Mouse (Mus musculus): ENCODE data around the gene Mgst2. TPM values are rescaled to one million over a fixed set of nuclear protein-coding genes. Genes with fewer than 3 reads are reported as not detected.

Gene Mgst2
- polyA plus RNA-seq, 1 experiment from 2014 or later, result 2.5 TPM

GRCm38 (mm10) chr3:51636700-51637099, 23.5 kb upstream of the Mgst2 start:
- 77% methylated on average over 20 of the region's 20 CpGs for WGBS
- no peak overlapping the region for H3K4me2 ChIP-seq

GRCm38 (mm10) chr3:51637326-51637725, 22.8 kb upstream of the Mgst2 start:
- Histone ChIP-seq H3K4me3 (no peak overlapping the region), H3K27ac (ENCODE audit: poor library complexity, severe bottlenecking) (no peak overlapping the region), H3K4me1 (replicated peaks) (0 out of 2 replicates have a peak, but pooled peaks cover under 1% of the 10 kb centered on the region), H3K9me3 (replicated peaks) (peaks cover 4% of the 10 kb centered on the region; the same call in 1 of the 2 replicates), H3K9ac (no peak overlapping the region), H3K27me3 (replicated peaks) (no peaks in the 10 kb centered on the region), H3K36me3 (no peaks in the 10 kb centered on the region), H3K4me2 (no peak overlapping the region)
- WGBS, result 92% methylated on average over 6 of the region's 6 CpGs
- ATAC-seq (ENCODE audit: insufficient number of reproducible peaks, low FRiP score), result no peak

More at GRCm38 (mm10) chr3:51636700-51637099, 23.5 kb upstream of the Mgst2 start:
- peaks cover 6% of the 10 kb centered on the region for H3K9me3 ChIP-seq (replicated peaks)
- H3K27me3 ChIP-seq (replicated peaks), result no peaks in the 10 kb centered on the region
- ATAC-seq (ENCODE audit: insufficient number of reproducible peaks, low FRiP score), result peak; percentile 18; the same call in 1 of the 2 replicates
- no peaks in the 10 kb centered on the region for H3K36me3 ChIP-seq
- no peak overlapping the region for H3K4me3 ChIP-seq
- no peaks in the 10 kb centered on the region for H3K4me1 ChIP-seq (replicated peaks)
- no peak overlapping the region for H3K27ac ChIP-seq (ENCODE audit: poor library complexity, severe bottlenecking)
- H3K9ac ChIP-seq, result no peak overlapping the region

GRCm38 (mm10) chr3:51638260-51638659, 21.9 kb upstream of the Mgst2 start:
- Histone ChIP-seq H3K9ac (no peak overlapping the region), H3K4me1 (replicated peaks) (peaks cover 4% of the 10 kb centered on the region), H3K27me3 (replicated peaks) (no peaks in the 10 kb centered on the region), H3K36me3 (no peaks in the 10 kb centered on the region), H3K4me2 (no peak overlapping the region), H3K27ac (ENCODE audit: poor library complexity, severe bottlenecking) (no peak overlapping the region), H3K4me3 (no peak overlapping the region), H3K9me3 (replicated peaks) (peaks cover 4% of the 10 kb centered on the region; the same call in 1 of the 2 replicates)
- no peak for ATAC-seq (ENCODE audit: insufficient number of reproducible peaks, low FRiP score)
- WGBS, result 82% methylated on average over 6 of the region's 6 CpGs

GRCm38 (mm10) chr3:51645484-51645883, 14.7 kb upstream of the Mgst2 start:
- 82% methylated on average over 6 of the region's 6 CpGs for WGBS
- peaks cover 12% of the 10 kb centered on the region for H3K9me3 ChIP-seq (replicated peaks)
- no peak overlapping the region for H3K4me3 ChIP-seq
- no peaks in the 10 kb centered on the region for H3K36me3 ChIP-seq
- peaks cover 42% of the 10 kb centered on the region for H3K4me1 ChIP-seq (replicated peaks)
- H3K27me3 ChIP-seq (replicated peaks), result no peaks in the 10 kb centered on the region
- no peak for ATAC-seq (ENCODE audit: insufficient number of reproducible peaks, low FRiP score)
- no peak overlapping the region for H3K9ac ChIP-seq
- H3K4me2 ChIP-seq, result no peak overlapping the region
- no peak overlapping the region for H3K27ac ChIP-seq (ENCODE audit: poor library complexity, severe bottlenecking)

GRCm38 (mm10) chr3:51646301-51646700, 13.9 kb upstream of the Mgst2 start:
- H3K9me3 ChIP-seq (replicated peaks), result peaks cover 12% of the 10 kb centered on the region
- H3K4me1 ChIP-seq (replicated peaks), result peaks cover 43% of the 10 kb centered on the region
- H3K4me2 ChIP-seq, result peak overlapping the region; percentile 29
- ATAC-seq (ENCODE audit: insufficient number of reproducible peaks, low FRiP score), result no peak
- H3K27ac ChIP-seq (ENCODE audit: poor library complexity, severe bottlenecking), result no peak overlapping the region
- no peaks in the 10 kb centered on the region for H3K36me3 ChIP-seq
- H3K4me3 ChIP-seq, result no peak overlapping the region
- H3K9ac ChIP-seq, result no peak overlapping the region
- WGBS, result 23% methylated on average over 10 of the region's 10 CpGs
- H3K27me3 ChIP-seq (replicated peaks), result no peaks in the 10 kb centered on the region

GRCm38 (mm10) chr3:51647356-51647755, 12.8 kb upstream of the Mgst2 start:
- Histone ChIP-seq H3K9ac (no peak overlapping the region), H3K4me3 (no peak overlapping the region), H3K27ac (ENCODE audit: poor library complexity, severe bottlenecking) (no peak overlapping the region), H3K36me3 (no peaks in the 10 kb centered on the region), H3K4me1 (replicated peaks) (peaks cover 48% of the 10 kb centered on the region), H3K27me3 (replicated peaks) (no peaks in the 10 kb centered on the region), H3K9me3 (replicated peaks) (peaks cover 12% of the 10 kb centered on the region), H3K4me2 (no peak overlapping the region)
- no peak for ATAC-seq (ENCODE audit: insufficient number of reproducible peaks, low FRiP score)
- WGBS, result 31% methylated on average over 4 of the region's 4 CpGs

- peaks cover 52% of the 10 kb centered on the region for H3K4me1 ChIP-seq (replicated peaks)
- 25% methylated on average over 15 of the region's 15 CpGs for WGBS
- H3K9me3 ChIP-seq (replicated peaks), result peaks cover 12% of the 10 kb centered on the region
- ATAC-seq (ENCODE audit: insufficient number of reproducible peaks, low FRiP score), result no peak
- H3K9ac ChIP-seq, result no peak overlapping the region
- H3K27ac ChIP-seq (ENCODE audit: poor library complexity, severe bottlenecking), result no peak overlapping the region
- no peaks in the 10 kb centered on the region for H3K36me3 ChIP-seq
- H3K27me3 ChIP-seq (replicated peaks), result no peaks in the 10 kb centered on the region
- peak overlapping the region; percentile 61 for H3K4me2 ChIP-seq
- peak overlapping the region; percentile 28 for H3K4me3 ChIP-seq
These were observed 12.0 kb upstream of the Mgst2 start for GRCm38 (mm10) chr3:51648037-51648664.

- 53% methylated on average over 8 of the region's 8 CpGs for WGBS
- Histone ChIP-seq H3K4me1 (replicated peaks) (peaks cover 55% of the 10 kb centered on the region), H3K4me2 (no peak overlapping the region), H3K9ac (no peak overlapping the region), H3K9me3 (replicated peaks) (peaks cover 9% of the 10 kb centered on the region), H3K36me3 (no peaks in the 10 kb centered on the region), H3K27me3 (replicated peaks) (no peaks in the 10 kb centered on the region), H3K27ac (ENCODE audit: poor library complexity, severe bottlenecking) (no peak overlapping the region), H3K4me3 (no peak overlapping the region)
- ATAC-seq (ENCODE audit: insufficient number of reproducible peaks, low FRiP score), result no peak
These were observed 10.7 kb upstream of the Mgst2 start for GRCm38 (mm10) chr3:51649426-51649825.

GRCm38 (mm10) chr3:51649986-51650385, 10.2 kb upstream of the Mgst2 start:
- Histone ChIP-seq H3K27ac (ENCODE audit: poor library complexity, severe bottlenecking) (no peak overlapping the region), H3K9ac (no peak overlapping the region), H3K4me2 (no peak overlapping the region), H3K27me3 (replicated peaks) (no peaks in the 10 kb centered on the region), H3K4me1 (replicated peaks) (peaks cover 55% of the 10 kb centered on the region), H3K36me3 (no peaks in the 10 kb centered on the region), H3K9me3 (replicated peaks) (peaks cover 4% of the 10 kb centered on the region; the same call in 1 of the 2 replicates), H3K4me3 (no peak overlapping the region)
- 72% methylated on average over 8 of the region's 8 CpGs for WGBS
- ATAC-seq (ENCODE audit: insufficient number of reproducible peaks, low FRiP score), result no peak

- WGBS, result 80% methylated on average over 2 of the region's 2 CpGs
- H3K4me3 ChIP-seq, result no peak overlapping the region
These were observed 9.0 kb upstream of the Mgst2 start for GRCm38 (mm10) chr3:51651149-51651548.

GRCm38 (mm10) chr3:51652292-51652691, 7.9 kb upstream of the Mgst2 start:
- Histone ChIP-seq H3K27ac (ENCODE audit: poor library complexity, severe bottlenecking) (peak overlapping the region; percentile 59), H3K9me3 (replicated peaks) (no peaks in the 10 kb centered on the region), H3K4me3 (peak overlapping the region; percentile 22), H3K27me3 (replicated peaks) (no peaks in the 10 kb centered on the region), H3K4me2 (peak overlapping the region; percentile 64), H3K4me1 (replicated peaks) (peaks cover 50% of the 10 kb centered on the region), H3K9ac (peak overlapping the region; percentile 58), H3K36me3 (no peaks in the 10 kb centered on the region)
- WGBS, result 3% methylated on average over 9 of the region's 9 CpGs
- peak; percentile 76 for ATAC-seq (ENCODE audit: insufficient number of reproducible peaks, low FRiP score)

More at GRCm38 (mm10) chr3:51651149-51651548, 9.0 kb upstream of the Mgst2 start:
- no peak overlapping the region for H3K27ac ChIP-seq (ENCODE audit: poor library complexity, severe bottlenecking)
- H3K4me1 ChIP-seq (replicated peaks), result peaks cover 60% of the 10 kb centered on the region
- no peak overlapping the region for H3K9ac ChIP-seq
- no peaks in the 10 kb centered on the region for H3K9me3 ChIP-seq (replicated peaks)
- H3K36me3 ChIP-seq, result no peaks in the 10 kb centered on the region
- no peak overlapping the region for H3K4me2 ChIP-seq
- no peak for ATAC-seq (ENCODE audit: insufficient number of reproducible peaks, low FRiP score)
- no peaks in the 10 kb centered on the region for H3K27me3 ChIP-seq (replicated peaks)

GRCm38 (mm10) chr3:51652701-51653100, 7.5 kb upstream of the Mgst2 start:
- Histone ChIP-seq H3K4me3 (peak overlapping the region; percentile 22), H3K4me1 (replicated peaks) (peaks cover 46% of the 10 kb centered on the region), H3K9ac (peak overlapping the region; percentile 58), H3K27ac (ENCODE audit: poor library complexity, severe bottlenecking) (peak overlapping the region; percentile 59), H3K4me2 (peak overlapping the region; percentile 64), H3K27me3 (replicated peaks) (no peaks in the 10 kb centered on the region), H3K36me3 (no peaks in the 10 kb centered on the region), H3K9me3 (replicated peaks) (no peaks in the 10 kb centered on the region)
- WGBS, result 2% methylated on average over 9 of the region's 9 CpGs
- ATAC-seq (ENCODE audit: insufficient number of reproducible peaks, low FRiP score), result peak; percentile 80
